Mouse (Mus musculus) right cerebral cortex, postnatal 36 days (tissue): ENCODE results near the gene Rnps1.
"Not testable (repeated sequence)": the region's sequence is repeated elsewhere in the genome, so short reads cannot be mapped to it uniquely, and the experiment has no call there.

ENCODE experiments used
- DNase-seq, 2 experiments: peaks; one replicate each; pipeline ENCODE4 v3.0.0; 2022; ENCODE audit warnings: low spot score in 2 of 2, mixed read lengths in 1 of 2

Rnps1 gene

DNA sequence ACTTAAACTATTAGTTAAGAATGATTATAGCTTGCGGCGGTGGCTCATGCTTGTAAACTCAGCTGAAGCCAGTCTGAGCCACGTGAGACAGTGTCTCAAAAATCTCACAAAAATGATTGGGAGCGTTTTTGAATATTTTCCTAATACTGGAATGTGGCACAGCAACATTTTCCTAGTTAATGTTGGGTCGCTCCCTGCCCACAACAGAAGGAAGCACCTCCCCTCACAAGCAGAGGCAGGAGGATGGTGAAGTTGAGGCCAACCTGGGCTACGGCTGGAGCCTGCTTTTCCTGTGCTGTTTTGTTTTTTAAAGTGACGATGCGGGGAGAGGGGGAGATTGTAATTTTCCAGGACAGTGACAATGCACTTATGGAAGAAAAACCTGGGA is 12.8 kb downstream of the Rnps1 start:
- no peak for DNase-seq

DNA sequence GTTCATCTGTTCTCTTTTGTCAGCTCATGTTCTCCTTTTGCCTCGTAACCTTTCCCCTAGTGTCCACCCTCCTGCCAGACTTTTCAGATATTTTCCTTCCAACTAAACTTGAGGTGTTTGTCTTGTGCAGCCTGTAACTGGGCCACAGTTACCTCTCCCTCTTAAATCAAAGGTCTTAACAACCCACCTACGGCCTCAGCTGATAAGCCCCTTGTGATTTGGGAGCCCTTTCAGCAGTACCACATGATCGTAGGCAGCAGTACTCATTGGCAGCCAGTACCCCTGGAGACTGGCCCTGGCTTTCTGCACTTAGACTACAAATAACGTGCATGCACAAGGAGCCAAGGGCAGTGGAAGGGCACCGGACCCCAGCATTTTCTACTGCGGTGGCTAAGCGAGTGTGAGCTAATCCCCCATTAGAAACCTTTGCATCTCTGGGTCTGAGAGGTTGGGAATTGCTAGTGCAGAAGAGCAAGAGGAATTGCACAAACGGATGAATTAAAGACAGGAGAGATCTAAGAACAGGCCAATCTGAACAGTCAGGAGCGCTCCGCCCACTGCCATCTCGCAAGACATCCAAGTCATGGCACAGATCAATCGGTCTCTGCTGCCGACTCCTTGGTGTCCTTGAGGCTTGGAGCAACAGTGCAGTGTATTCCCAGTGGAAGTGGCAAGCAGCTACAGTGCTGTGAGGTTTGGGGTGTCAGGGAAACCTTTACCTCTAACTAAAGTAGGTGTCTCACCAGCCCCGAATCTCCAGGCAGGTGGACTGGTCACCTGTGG is 15.0 kb downstream of the Rnps1 start:
- DNase-seq, result no peak

DNA sequence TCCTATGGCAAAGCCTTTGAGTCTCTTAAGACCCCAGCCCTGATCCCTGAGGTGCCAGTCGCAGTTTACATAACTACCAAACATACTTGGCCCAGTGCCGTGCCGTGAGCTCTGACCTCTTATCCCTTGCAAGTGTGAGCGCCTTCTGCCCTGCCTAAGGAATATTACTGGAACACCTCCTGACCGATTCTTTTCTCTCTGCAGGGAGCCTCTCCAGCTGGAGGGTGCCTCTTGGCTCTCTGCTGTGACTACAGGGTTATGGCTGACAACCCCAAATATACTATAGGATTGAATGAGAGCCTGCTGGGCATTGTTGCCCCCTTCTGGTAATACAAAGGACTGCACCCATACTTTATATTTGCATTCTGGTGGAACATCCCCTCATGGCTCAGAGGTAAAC is 22.7 kb downstream of the Rnps1 start:
- no peak for DNase-seq

DNA sequence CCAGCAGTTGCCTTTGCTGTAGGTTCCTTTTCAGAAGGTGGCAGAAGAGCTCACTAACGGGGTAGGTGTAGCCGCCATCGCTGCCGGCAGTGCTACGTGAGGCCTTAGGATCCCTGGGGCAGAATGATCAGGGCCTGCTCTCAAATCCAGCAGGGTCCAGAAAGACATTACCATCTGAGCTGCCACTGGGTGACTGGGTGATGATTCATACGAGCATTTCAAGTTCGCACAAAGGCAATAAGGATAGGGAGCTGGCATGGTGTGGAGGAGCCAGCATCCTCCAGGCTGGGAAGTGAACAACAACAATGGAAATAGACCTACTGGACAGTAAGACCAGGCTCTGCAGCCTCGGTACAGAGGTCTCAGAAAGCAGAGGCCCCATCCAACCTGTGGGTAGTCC is 26.0 kb downstream of the Rnps1 start:
- DNase-seq, result no peak

DNA sequence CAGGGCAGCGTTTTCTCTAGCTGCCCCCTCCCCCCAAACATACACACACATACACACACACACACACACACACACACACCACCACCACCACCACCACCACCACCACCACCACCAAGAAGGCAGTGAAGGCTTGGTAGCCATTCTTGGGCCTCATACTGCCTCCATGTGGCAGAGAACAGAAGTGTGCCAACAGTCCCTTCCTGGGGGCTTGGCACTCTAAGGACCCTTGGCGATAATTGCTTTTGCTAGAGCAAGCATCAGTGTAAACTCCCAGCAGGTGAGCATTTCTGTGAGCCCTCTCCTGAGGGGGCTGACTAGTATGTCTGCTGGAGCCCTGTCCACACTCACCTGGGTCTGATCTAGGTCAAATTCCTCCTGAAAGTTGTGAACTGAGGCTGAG is 26.8 kb downstream of the Rnps1 start:
- no peak for DNase-seq

DNA sequence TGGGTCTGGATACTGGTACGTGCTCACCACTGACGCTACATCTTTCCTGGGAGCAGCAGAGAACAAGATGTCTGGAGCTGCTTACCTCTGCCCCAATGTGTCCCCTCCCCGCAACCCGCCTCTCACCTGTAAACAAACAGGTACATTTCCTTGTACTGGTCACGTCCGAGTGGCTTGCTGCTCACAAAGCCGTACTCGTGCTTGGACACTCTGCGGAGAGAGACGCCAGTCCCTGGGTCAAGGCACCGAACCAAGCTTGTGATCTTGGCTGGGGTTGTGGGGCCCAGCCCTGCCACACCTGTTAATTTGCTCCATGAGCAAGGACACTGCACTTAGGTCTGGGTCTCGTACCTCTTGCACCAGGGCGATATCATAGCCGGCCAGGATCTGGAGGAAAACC is 27.7 kb downstream of the Rnps1 start:
- DNase-seq, result no peak

DNA sequence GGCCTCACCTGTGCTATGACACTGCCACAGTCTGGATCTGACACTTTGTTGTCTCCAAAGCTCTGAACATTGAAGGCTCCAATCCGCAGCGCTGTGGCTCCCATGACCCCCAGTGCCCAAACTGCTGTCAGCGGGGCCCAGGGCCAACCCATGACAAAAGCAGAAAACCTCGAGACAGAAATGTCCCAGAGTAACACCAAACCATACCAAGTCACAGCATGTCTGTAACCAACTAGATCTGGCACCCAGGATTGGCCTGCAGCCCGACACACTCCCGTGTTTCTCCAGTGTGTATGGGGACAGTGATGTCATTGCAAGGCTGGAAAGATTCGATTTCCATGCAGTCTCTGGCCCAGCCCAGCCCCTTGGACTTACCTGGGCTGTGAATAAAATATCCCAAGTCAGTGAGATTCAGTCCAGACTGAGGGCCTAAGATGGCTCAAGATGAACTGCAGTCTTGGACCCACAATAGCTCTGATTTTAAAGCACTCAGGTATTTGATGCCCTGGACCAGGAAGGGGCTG is 28.3 kb downstream of the Rnps1 start, which contains the start of gene Dnase1l2:
TSS of gene Dnase1l2 (minus strand) at position 474 of the 524 bp plus-strand sequence.
- no peak for DNase-seq

DNA sequence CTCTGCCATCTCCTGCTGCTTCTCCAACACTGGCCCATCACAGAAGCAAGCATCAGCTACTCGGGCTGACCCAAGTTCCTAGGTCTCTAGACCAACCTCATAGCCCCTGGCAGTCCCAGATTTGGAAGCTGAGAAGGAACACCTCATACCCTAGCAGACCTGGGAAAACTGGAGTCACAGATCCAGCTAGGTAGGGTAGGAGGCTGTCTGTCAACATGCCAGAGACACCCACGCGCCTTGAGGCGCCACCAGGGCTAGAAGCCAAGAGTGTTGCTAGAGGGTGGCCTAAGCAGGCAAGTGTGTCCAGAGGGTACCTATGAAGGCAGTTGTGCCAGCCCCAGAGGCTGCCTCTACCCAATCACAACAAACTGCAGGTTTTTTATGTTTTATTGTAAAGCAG is 29.0 kb downstream of the Rnps1 start:
- peak in 1 of 2 experiments; percentile 40 for DNase-seq

DNA sequence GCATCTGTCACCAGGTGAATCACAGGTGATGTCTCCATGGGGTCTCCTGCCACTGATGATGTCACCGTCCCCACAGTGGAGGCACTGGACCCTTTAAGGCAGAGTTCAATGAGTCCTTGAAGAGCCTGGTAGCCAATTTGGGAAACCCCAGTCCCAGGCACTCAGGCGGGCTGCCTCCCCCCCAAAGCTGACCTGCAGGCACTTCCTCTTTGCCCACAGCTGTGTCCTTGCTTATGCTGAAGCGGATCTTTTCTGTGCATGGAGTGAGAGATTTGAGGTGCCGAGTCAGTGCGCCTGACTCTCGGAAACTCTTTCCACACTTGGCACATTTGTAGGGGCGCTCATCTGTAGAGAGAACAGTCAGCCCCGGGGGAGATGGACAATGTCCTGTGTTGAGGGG is 32.2 kb downstream of the Rnps1 start:
- no peak for DNase-seq

DNA sequence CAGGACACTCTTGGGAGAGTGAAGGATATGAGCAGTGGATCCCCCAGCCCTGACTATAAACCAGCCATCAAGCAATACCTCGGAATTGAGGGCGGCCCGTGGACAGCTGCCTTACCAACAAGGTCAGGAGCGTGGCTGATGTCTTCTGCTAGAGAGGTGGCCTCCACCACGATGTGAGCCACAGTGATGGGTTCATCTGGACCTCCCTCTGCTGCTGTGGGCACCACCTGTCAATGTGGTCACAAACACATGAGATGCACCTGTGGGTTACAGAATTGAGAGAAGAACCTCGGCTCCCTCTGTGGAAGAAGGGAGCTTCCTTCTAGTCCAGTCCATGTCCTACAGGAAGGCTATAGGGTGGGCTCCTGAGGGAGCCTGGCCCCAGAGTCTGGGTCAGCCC is 35.1 kb downstream of the Rnps1 start:
- no peak for DNase-seq

DNA sequence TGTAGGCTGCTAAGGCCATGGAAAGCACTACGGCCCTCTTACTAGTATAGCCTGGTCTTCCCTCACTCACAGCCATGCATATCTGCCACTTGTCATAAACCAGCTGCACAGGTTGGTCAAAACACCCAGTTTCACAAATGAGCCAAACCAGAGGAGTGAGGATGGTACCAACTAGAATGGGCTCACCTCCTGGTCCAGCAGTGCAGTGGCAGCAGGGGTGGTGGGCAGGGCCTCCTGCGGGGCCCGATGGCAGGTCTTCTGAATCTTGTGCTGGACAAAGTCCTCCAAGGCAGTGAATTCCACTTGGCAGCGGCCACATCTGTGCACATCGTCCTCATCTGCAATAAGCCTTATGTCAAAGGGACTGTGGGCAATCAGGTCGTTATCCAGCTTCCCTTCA is 36.9 kb downstream of the Rnps1 start:
- DNase-seq, result no peak

DNA sequence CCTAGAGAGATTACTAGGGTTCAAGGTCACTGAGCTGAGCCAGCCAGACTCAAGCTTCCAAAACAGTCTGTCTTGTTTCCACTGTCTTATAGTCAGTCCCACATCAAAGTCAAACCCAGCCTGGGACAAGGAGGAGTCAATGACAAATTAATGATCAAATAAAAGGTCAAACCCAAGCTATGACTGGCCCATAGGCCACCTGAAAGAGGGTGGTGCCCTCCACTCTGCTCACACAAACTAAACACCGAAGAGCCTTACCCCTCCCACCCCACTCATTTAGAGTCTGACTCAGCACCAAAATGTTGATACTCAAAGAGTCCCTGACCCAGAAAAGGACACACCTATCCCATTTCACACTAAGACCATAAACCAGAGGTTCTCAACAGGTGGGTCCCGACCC is 39.0 kb downstream of the Rnps1 start:
- DNase-seq, result no peak

DNA sequence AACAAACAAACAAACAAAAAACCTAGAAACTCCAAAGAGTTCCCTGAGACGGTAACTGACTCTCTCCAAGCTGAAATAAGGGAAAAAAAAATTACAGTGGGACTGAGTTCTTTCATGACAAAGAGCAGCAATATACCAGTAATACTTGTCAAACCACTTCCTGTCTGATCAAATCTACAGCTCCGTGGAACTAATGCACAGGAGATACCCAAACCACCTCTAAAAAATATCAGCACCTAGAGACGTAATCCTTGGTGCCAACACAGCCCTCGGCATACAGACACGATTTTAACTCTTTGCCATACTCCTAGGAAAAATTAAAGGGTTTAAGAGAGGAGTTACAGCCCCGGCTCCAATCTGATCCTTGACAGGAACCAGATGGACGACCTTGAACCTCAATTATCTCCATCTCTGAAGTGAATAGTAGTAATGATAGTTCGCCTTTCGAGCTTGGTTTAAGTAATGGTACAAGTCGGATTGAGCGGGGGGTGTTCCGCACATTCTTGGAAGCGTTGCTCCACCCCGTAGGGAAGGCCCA is 39.9 kb downstream of the Rnps1 start:
- DNase-seq, result no peak

DNA sequence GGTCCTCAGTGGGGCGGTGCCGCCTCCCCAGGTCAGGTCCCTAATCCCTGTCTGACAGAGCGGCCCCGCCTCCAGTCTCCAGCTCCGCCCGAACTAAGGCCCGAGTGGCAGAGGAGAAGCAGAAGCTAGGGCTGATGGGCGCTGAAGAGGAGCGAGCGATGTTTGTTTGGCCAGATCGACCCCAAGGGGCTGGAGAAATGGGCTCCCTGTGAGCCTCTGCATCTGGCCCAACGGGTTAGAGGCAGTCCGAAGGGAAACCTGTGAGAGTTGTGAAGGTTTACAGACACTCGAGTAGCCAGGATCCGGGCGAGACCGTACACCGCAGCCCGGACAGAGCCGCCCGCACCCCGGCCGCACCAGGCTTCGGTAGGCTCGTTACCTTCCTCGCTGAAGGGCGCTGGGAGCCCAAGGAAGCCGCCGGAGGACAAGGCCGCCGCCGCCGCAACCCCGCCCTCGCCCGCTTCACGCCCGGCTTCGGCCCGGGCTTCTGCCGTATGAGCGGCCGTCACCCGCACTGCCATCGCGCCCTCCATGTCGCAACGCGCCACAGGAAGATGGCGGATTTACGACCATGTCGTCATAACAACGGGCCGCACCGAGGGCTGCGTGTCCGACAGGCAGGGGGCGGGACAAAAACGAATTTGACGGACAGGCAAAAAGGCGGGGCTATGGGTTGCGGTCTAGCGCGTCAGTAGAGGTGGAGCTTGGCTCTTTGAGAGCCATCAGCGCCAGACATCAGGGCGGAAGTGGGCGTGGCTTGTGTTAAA is 40.6 kb downstream of the Rnps1 start:
- DNase-seq, result peak; percentile 98 to 99

DNA sequence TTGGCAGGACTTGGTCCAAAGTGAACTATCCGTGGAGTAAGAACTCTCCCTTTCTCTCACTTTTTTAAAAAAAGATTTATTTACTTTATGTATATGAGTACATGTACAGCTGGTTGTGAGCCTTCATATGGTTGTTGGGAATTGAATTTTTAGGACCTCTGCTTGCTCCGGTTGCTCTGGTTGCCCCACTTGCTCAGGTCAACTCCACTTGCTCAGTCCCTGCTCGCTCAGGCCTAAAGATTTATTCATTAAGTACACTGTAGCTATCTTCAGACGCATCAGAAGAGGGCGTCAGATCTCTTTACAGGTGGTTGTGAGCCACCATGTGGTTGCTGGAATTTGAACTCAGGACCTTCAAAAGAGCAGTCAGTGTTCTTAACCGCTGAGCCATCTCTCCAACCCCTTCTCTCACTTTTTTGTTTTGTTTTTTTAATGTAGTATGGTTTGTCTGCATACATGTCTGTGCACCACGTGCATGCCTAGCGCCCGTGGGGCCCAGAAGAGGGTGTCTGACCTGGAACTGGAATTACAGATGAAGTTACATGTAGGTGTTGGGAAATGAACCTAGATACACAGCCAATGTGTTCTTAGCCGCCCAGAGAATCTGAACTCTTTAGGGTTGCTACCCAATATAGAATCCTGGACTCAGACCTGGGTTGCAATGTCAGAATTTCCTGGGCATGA is 41.3 kb downstream of the Rnps1 start:
- DNase-seq, result not testable (repeated sequence)

DNA sequence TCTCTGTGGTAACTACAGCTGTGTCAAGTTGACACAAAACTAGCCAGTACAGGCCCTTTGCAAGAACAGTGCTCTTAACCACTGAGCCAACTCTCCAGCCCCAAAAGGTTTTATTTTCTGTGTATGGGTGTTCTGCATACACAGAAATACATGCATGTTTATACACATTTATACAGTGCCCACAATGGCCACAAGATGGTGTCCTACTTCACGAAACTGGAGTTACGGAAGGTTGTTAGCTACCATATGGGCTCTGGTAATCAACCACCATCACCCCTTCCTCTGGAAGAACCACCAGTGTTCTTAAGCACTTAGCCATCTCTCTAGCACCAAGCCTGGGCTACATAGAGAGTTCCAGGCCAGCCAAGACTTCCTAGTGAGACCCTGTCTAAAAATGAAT is 47.2 kb downstream of the Rnps1 start:
- DNase-seq, result no peak

DNA sequence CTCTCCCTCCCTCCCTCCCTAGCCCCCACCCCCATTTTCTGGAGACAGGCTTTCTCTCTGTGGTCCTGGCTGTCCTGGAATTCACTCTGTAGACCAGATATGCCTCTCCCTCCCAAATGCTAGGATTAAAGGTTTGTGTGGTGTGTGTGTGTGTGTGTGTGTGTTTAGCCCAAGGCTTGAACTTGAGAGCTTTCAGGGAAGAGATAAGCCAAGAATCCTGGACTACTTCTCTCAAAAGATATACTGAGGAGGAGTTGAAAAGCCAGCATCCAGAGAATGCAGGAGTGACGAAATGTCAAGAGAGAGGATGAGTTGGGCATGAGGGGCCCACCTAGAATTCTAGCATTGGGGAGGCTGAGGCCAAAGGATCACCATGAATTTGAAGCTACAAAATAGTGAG is 48.6 kb downstream of the Rnps1 start:
- DNase-seq, result no peak

DNA sequence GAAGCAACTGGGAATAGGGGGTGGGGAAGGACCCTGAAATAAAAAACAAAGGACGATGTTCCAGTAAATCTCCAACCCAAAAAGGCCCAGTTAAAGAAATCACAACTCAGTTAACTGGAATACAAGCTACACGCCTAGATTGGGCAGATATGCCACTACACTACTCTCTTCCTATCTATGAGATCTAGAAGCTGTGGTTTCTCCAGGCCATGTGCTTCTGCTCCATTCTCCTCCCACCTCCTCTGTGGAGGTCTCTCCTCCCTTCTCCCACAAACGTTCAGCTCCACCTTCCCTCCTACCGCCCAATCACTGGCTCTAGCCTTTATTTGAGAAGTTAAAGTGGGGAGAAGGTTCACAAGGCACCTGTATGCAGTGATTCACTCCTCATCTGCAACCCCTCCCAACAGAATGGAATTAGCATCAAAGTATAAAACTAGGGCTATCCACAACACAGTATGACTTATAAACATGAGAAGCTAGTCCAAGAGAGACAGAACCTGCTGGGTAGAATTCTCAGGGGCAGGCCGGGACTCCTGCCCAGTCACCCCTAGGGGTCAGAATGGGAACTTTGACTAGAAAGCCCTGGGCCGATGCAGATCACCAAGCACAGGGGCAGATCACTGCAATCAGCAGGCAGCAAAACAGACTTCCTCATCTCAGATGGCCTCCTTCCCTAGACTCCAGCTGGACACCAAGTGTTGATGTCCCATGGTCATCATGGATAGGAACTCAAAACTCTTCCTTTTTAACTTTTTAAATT is 49.2 kb downstream of the Rnps1 start:
- DNase-seq, result no peak

DNA sequence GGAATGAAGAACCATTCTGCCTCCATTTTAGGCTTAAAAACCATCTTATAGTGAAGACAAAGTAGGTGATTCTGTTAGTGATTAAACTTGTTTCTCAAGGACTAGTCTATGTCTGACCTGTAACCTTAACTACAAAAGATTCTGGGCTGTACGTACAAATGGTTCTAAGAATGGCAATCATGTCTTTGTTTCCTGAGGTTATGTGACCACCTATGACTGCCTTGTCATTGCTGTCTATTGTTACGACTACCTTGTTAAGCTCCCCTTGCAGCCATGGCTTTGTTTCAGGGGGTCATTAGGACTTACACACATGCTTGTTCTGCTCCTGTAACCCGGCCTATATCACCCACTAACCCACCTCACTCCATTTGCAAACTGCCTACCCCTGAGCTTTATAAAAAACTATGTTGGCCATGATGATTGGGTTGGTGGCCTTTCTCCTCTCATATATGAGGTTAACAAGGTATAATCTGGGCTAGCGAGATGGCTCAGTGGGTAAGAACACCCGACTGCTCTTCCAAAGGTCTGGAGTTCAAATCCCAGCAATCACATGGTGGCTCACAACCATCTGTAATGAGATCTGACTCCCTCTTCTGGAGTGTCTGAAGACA is 54.4 kb downstream of the Rnps1 start:
- no peak for DNase-seq

DNA sequence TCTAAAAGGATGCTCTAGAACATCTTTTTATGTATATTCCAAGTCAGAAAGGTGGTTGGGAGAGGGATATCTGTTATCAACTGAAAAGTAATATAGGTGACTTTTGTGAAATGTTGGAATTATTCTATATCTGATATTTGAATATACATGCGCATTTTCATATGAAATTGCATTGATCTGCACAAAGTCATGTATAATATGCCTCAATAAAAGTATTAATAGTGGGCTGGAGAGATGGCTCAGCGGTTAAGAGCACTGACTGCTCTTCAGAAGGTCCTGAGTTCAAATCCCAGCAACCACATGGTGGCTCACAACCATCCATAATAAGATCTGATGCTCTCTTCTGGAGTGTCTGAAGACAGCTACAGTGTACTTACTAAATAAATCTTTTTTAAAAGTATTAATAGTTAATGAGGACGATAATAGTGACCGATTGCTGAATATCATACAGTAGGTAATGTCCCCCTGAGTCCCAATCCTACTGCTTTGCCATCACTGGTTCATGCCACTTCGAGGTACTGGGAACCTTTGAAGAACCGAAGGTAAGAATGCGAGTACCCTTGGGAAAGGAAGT is 55.1 kb downstream of the Rnps1 start:
- DNase-seq, result no peak
